Mouse (Mus musculus): Measurements from ENCODE around the gene Gm10260. TPM values are rescaled to one million over a fixed set of nuclear protein-coding genes. Genes with fewer than 3 reads are reported as not detected.

Gm10260 gene
- polyA plus RNA-seq, 1 experiment from 2014 or later = 5.2 TPM

DNA sequence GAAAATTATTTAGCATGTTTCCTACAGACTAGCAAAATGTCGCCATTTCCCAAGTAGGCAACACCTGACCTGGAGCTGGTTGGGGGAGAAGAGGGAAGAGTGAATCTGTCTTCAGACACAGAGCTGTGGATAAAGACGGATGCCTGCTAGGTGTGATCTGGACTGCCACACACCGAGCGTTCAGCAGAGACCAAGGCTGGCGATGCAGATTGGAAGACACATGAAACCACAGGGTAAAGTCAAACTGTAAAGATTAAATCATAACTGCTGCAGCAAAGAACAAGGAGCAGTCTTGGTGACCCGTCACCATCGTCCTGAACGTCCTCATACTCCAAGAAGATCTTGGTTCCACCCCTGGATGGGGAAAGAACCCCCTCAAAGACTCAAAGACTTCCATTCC lies 15.5 kb upstream of the Gm10260 start:
- no peak for ATAC-seq
- Histone ChIP-seq H3K4me2 (ENCODE audit: low read depth, low read length) (no peak overlapping the region), H3K4me1 (ENCODE audit: control insufficient read depth, insufficient read depth, low read length) (peaks cover 8% of the 10 kb centered on the region; the same call in 1 of the 2 replicates), H3K9ac (ENCODE audit: low read depth, low read length) (no peak overlapping the region), H3K9me3 (ENCODE audit: control insufficient read depth, low read length) (no peaks in the 10 kb centered on the region), H3K27ac (ENCODE audit: low read length) (no peak overlapping the region), H3K4me3 (ENCODE audit: low read length) (no peak overlapping the region), H3K27me3 (replicated peaks; ENCODE audit: control insufficient read depth, insufficient read depth, low read length) (no peaks in the 10 kb centered on the region), H3K36me3 (ENCODE audit: control insufficient read depth, insufficient read depth, low read length) (no peaks in the 10 kb centered on the region)
- WGBS = 93% methylated on average over 8 of the region's 8 CpGs

DNA sequence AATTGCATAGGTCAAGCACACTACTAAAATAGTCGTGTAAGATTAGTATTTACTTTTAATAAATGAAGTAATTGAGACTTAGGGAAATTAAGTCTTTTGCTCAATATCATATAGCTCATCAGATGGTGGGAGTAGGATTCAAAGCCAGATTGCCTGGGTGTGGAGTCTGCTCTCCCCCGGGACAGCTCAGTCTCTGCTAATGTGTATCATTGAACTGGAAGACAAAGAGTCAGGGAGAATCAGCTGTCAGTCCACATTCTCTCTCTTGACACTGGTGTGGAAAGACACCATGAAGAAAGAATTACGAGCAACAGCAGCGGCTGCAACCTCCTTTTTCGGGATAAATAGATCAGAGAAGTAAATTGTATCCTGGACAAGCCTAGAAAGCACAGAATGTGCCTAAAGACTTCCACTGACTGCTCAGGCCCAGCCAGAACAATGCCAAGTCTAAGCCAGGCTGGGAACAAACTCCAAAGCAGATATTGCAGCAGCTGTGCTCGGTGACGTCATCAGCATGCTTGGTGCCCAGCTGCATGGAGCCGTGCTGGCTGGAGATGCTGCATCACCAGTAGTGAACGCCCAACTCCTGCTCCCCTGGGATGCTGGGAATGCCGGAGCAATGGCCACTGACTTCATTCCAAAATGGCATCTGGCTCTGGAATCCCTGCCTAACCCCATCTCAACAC lies 14.5 kb upstream of the Gm10260 start:
- H3K4me1 ChIP-seq (ENCODE audit: control insufficient read depth, insufficient read depth, low read length) = peaks cover 8% of the 10 kb centered on the region; the same call in 1 of the 2 replicates
- H3K27me3 ChIP-seq (replicated peaks; ENCODE audit: control insufficient read depth, insufficient read depth, low read length) = no peaks in the 10 kb centered on the region
- H3K36me3 ChIP-seq (ENCODE audit: control insufficient read depth, insufficient read depth, low read length) = no peaks in the 10 kb centered on the region
- H3K4me3 ChIP-seq (ENCODE audit: low read length) = no peak overlapping the region
- H3K9ac ChIP-seq (ENCODE audit: low read depth, low read length) = no peak overlapping the region
- H3K27ac ChIP-seq (ENCODE audit: low read length) = no peak overlapping the region; the same call in 1 of the 2 replicates
- 67% methylated on average over 10 of the region's 10 CpGs for WGBS
- H3K9me3 ChIP-seq (ENCODE audit: control insufficient read depth, low read length) = no peaks in the 10 kb centered on the region
- ATAC-seq = no peak
- H3K4me2 ChIP-seq (ENCODE audit: low read depth, low read length) = no peak overlapping the region

DNA sequence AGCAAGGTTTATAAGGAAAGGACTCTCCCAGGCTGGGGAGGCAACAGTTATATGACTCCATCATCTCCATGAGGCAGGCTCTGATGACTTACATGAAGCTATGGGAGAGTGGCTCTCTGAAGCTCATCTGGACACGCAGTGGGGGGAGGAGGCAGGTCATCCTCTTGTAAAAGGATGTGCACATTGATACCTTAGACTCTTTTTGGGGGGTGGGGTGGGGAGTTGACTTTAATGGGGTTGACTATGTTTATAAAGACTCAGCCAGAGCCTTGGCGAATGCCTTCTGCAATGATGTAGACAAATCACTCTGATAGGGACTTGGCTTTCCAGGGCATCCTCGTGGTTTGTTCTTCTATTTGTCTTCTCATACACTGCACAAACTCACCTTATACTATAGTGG lies 8.8 kb upstream of the Gm10260 start:
- 61% methylated on average over 3 of the region's 3 CpGs for WGBS

DNA sequence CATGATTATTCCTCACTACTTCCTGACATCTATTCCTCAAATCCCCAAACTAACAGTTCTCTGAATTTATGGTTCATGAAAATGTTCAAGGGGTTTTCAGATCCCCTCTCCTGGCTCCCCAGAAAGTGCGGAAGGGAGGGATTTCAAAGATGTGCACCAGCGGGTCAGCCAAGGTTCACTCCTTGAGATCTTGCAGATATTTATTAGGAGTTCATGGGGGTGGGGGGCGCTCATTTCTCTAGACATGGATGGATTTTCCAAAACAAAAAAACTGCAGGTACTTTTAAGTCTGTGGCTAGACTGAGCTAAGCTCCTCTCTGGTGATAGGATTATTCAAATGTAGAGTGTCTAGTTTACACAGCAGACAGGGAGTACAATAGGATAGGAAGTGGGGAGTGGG lies 8.4 kb upstream of the Gm10260 start:
- H3K4me1 ChIP-seq (ENCODE audit: control insufficient read depth, insufficient read depth, low read length) = peaks cover 13% of the 10 kb centered on the region; the same call in 1 of the 2 replicates
- WGBS = 55% methylated on average over 3 of the region's 3 CpGs
- no peaks in the 10 kb centered on the region for H3K27me3 ChIP-seq (replicated peaks; ENCODE audit: control insufficient read depth, insufficient read depth, low read length)
- no peak overlapping the region for H3K4me3 ChIP-seq (ENCODE audit: low read length)
- no peak overlapping the region for H3K4me2 ChIP-seq (ENCODE audit: low read depth, low read length)
- no peak overlapping the region for H3K9ac ChIP-seq (ENCODE audit: low read depth, low read length)
- 0 out of 2 replicates have a peak overlapping the region, but pooled peaks have one; percentile 23 for H3K27ac ChIP-seq (ENCODE audit: low read length)
- H3K36me3 ChIP-seq (ENCODE audit: control insufficient read depth, insufficient read depth, low read length) = no peaks in the 10 kb centered on the region
- no peak for ATAC-seq
- H3K9me3 ChIP-seq (ENCODE audit: control insufficient read depth, low read length) = no peaks in the 10 kb centered on the region

More for the DNA sequence above, 8.8 kb upstream of the Gm10260 start:
- Histone ChIP-seq H3K9ac (ENCODE audit: low read depth, low read length) (no peak overlapping the region), H3K4me3 (ENCODE audit: low read length) (no peak overlapping the region), H3K4me2 (ENCODE audit: low read depth, low read length) (no peak overlapping the region), H3K27me3 (replicated peaks; ENCODE audit: control insufficient read depth, insufficient read depth, low read length) (no peaks in the 10 kb centered on the region), H3K9me3 (ENCODE audit: control insufficient read depth, low read length) (no peaks in the 10 kb centered on the region), H3K4me1 (ENCODE audit: control insufficient read depth, insufficient read depth, low read length) (peaks cover 10% of the 10 kb centered on the region; the same call in 1 of the 2 replicates), H3K36me3 (ENCODE audit: control insufficient read depth, insufficient read depth, low read length) (no peaks in the 10 kb centered on the region), H3K27ac (ENCODE audit: low read length) (no peak overlapping the region)
- ATAC-seq = no peak

DNA sequence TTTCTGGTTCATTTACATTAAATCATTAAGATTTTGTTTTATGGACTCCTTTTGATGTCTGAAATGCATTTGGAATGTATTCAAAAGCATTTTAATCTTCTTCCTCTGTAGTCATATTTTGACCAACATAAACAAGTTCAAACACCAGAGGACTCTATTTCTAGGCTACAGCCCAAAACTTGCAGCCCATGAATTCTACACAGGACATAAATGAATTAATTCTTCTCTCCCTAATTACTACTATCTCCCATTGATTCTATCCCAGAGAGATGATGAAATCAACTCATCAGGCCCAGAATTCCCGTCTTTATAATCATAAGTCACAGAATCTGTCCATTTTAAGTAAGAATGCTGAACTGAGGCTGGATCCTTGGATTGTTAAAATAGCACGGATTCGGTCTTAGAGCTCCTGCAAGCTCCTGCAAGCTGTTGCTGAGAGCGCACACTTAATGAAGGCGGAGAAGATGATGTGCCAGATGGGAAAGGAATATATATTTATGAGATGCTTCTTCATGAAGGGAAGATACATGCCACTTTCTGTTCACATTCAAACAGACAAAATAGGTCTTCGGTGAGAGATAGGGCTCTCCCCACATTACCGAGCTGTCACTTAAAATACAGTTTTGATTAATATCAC lies 7.7 kb upstream of the Gm10260 start:
- Histone ChIP-seq H3K27ac (ENCODE audit: low read length) (peak overlapping the region; percentile 23; the same call in 1 of the 2 replicates), H3K9ac (ENCODE audit: low read depth, low read length) (no peak overlapping the region), H3K4me1 (ENCODE audit: control insufficient read depth, insufficient read depth, low read length) (peaks cover 17% of the 10 kb centered on the region; the same call in 1 of the 2 replicates), H3K4me2 (ENCODE audit: low read depth, low read length) (no peak overlapping the region), H3K4me3 (ENCODE audit: low read length) (no peak overlapping the region), H3K27me3 (replicated peaks; ENCODE audit: control insufficient read depth, insufficient read depth, low read length) (no peaks in the 10 kb centered on the region), H3K36me3 (ENCODE audit: control insufficient read depth, insufficient read depth, low read length) (no peaks in the 10 kb centered on the region), H3K9me3 (ENCODE audit: control insufficient read depth, low read length) (no peaks in the 10 kb centered on the region)
- 60% methylated on average over 7 of the region's 7 CpGs for WGBS
- ATAC-seq = no peak

DNA sequence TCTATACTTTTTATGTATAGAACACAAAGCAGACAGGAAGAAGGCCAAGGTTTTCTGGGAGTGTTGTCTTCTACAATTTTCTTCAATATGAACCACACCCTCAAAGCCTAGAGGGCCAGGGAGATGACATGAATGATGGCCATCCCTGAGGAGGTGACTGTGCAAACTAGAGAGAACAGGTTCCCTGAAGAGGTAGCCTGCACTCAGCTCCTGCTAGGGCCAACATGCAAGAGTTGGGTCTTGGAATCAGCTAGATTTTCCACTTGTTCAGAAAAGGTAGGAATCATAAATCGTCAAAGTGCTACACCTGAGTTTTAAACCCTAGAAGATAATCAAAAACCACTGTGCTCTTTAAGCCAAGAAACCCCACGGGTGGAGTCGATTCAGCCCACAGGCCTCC lies 6.2 kb upstream of the Gm10260 start:
- Histone ChIP-seq H3K36me3 (ENCODE audit: control insufficient read depth, insufficient read depth, low read length) (no peaks in the 10 kb centered on the region), H3K4me3 (ENCODE audit: low read length) (no peak overlapping the region), H3K9ac (ENCODE audit: low read depth, low read length) (no peak overlapping the region), H3K4me1 (ENCODE audit: control insufficient read depth, insufficient read depth, low read length) (peaks cover 17% of the 10 kb centered on the region; the same call in 1 of the 2 replicates), H3K27me3 (replicated peaks; ENCODE audit: control insufficient read depth, insufficient read depth, low read length) (no peaks in the 10 kb centered on the region), H3K27ac (ENCODE audit: low read length) (no peak overlapping the region), H3K4me2 (ENCODE audit: low read depth, low read length) (no peak overlapping the region), H3K9me3 (ENCODE audit: control insufficient read depth, low read length) (no peaks in the 10 kb centered on the region)
- 86% methylated on average over 3 of the region's 3 CpGs for WGBS
- ATAC-seq = no peak

DNA sequence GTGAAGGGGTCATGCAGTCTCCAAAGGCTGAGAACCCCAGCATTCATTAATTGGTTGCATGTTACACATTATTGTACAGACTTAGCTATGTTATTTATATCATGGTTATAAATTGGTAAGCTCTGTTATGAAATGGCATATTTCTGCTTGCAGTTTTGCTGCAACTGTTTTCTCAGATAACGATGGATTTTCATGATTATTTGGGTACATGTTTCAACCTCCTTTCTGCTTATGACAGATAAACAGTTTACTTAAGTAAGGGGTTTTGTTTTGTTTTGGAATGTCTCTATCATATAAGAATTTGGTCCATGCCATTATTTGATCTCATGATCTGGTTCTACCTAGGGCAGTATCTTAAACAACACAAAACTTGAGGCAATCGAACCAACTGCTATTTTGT lies 5.5 kb upstream of the Gm10260 start:
- no peaks in the 10 kb centered on the region for H3K9me3 ChIP-seq (ENCODE audit: control insufficient read depth, low read length)
- H3K4me3 ChIP-seq (ENCODE audit: low read length) = no peak overlapping the region
- no peak overlapping the region for H3K9ac ChIP-seq (ENCODE audit: low read depth, low read length)
- ATAC-seq = no peak
- H3K4me1 ChIP-seq (ENCODE audit: control insufficient read depth, insufficient read depth, low read length) = peaks cover 17% of the 10 kb centered on the region; the same call in 1 of the 2 replicates
- H3K4me2 ChIP-seq (ENCODE audit: low read depth, low read length) = no peak overlapping the region
- H3K27ac ChIP-seq (ENCODE audit: low read length) = no peak overlapping the region
- no peaks in the 10 kb centered on the region for H3K36me3 ChIP-seq (ENCODE audit: control insufficient read depth, insufficient read depth, low read length)
- H3K27me3 ChIP-seq (replicated peaks; ENCODE audit: control insufficient read depth, insufficient read depth, low read length) = no peaks in the 10 kb centered on the region
- WGBS = 75% methylated on average over 2 of the region's 2 CpGs

DNA sequence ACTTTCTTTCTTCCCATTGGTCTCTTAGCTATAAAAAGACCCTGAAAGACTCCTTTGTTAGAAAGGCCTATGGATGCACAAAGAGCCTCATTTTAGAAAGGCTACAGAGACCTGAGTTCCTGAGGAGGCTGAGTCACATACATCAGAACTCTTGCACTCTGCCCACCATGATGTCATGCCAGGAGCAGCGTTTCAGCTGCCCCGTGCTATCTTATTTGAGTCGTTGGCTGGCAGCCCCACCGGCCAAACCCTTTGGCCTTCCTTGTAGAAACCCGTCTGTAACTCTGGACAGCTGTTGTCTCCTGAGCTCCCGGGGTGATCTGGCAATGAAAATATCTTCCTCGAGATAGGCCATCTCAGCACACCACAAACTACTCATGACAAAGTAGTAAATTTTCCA lies 3.6 kb upstream of the Gm10260 start:
- H3K36me3 ChIP-seq (ENCODE audit: control insufficient read depth, insufficient read depth, low read length) = no peaks in the 10 kb centered on the region
- no peak overlapping the region for H3K4me2 ChIP-seq (ENCODE audit: low read depth, low read length)
- H3K9me3 ChIP-seq (ENCODE audit: control insufficient read depth, low read length) = no peaks in the 10 kb centered on the region
- no peak overlapping the region for H3K9ac ChIP-seq (ENCODE audit: low read depth, low read length)
- WGBS = 51% methylated on average over 7 of the region's 7 CpGs
- H3K27ac ChIP-seq (ENCODE audit: low read length) = no peak overlapping the region
- H3K4me1 ChIP-seq (ENCODE audit: control insufficient read depth, insufficient read depth, low read length) = peaks cover 17% of the 10 kb centered on the region; the same call in 1 of the 2 replicates
- H3K27me3 ChIP-seq (replicated peaks; ENCODE audit: control insufficient read depth, insufficient read depth, low read length) = no peaks in the 10 kb centered on the region
- no peak overlapping the region for H3K4me3 ChIP-seq (ENCODE audit: low read length)
- ATAC-seq = no peak

DNA sequence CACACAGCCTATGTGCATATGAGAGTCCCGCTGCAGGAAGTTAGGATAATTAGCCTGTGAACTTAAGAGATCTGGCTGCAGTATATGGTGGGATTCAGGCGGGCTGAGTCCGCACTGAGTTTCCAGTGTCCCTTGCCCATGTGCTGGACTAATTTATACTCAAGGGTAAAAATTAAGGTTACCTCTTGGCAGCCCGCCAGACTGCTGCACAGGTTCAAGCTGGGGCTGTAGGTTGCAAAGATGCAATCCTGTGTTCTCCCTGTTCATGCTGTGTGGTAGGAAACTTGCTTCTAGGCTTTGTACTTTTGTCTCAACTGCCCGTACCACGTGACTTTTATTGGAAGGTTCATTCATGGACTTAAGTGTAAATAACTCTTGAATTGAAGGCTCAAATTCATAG lies 3.0 kb upstream of the Gm10260 start:
- H3K9me3 ChIP-seq (ENCODE audit: control insufficient read depth, low read length) = no peaks in the 10 kb centered on the region
- H3K9ac ChIP-seq (ENCODE audit: low read depth, low read length) = no peak overlapping the region
- H3K4me2 ChIP-seq (ENCODE audit: low read depth, low read length) = no peak overlapping the region
- H3K4me1 ChIP-seq (ENCODE audit: control insufficient read depth, insufficient read depth, low read length) = peaks cover 11% of the 10 kb centered on the region; the same call in 1 of the 2 replicates
- H3K27ac ChIP-seq (ENCODE audit: low read length) = no peak overlapping the region
- H3K4me3 ChIP-seq (ENCODE audit: low read length) = no peak overlapping the region
- 56% methylated on average over 6 of the region's 6 CpGs for WGBS
- no peaks in the 10 kb centered on the region for H3K27me3 ChIP-seq (replicated peaks; ENCODE audit: control insufficient read depth, insufficient read depth, low read length)
- H3K36me3 ChIP-seq (ENCODE audit: control insufficient read depth, insufficient read depth, low read length) = no peaks in the 10 kb centered on the region
- ATAC-seq = no peak
